Mouse (Mus musculus): ENCODE measurements around the gene Fer1l4.
A peak's percentile ranks its signal among the peaks of the same experiment; 100 is the strongest.

Gene Fer1l4

GRCm38 (mm10) chr2:156007888-156008532 is 44.7 kb downstream of the Fer1l4 start, which contains the start of the genes 6430550D23Rik and Ergic3:
Gene 6430550D23Rik (minus strand): TSS chr2:156007977.
Gene Ergic3 (plus strand): TSS chr2:156008045.
- peak; percentile 97 for DNase-seq (ENCODE audit: low read depth, low spot score)

GRCm38 (mm10) chr2:156005393-156005792 is 47.4 kb downstream of the Fer1l4 start:
- DNase-seq (ENCODE audit: low read depth, low spot score): no peak

GRCm38 (mm10) chr2:155991863-155992321 is 60.9 kb downstream of the Fer1l4 start:
- no peak for DNase-seq (ENCODE audit: low read depth, low spot score)

GRCm38 (mm10) chr2:155991151-155991550 is 61.6 kb downstream of the Fer1l4 start:
- no peak for DNase-seq (ENCODE audit: low read depth, low spot score)

GRCm38 (mm10) chr2:155989085-155989484 is 63.7 kb downstream of the Fer1l4 start:
- no peak for DNase-seq (ENCODE audit: low read depth, low spot score)

- DNase-seq (ENCODE audit: low read depth, low spot score): no peak
Measured at GRCm38 (mm10) chr2:155987131-155987530, 65.6 kb downstream of the Fer1l4 start.

GRCm38 (mm10) chr2:155985776-155986175 is 67.0 kb downstream of the Fer1l4 start:
- no peak for DNase-seq (ENCODE audit: low read depth, low spot score)

- no peak for DNase-seq (ENCODE audit: low read depth, low spot score)
Measured at GRCm38 (mm10) chr2:155979328-155979991, 73.3 kb downstream of the Fer1l4 start.

- DNase-seq (ENCODE audit: low read depth, low spot score): no peak
Measured at GRCm38 (mm10) chr2:155974087-155974731, 78.5 kb downstream of the Fer1l4 start.

- DNase-seq (ENCODE audit: low read depth, low spot score): no peak
Measured at GRCm38 (mm10) chr2:155973348-155973747, 79.4 kb downstream of the Fer1l4 start.
